Comparison of ENCODE assay signal across 8 mouse cellular contexts in genomic region chrX:20658891-20659406, GRCm38 (mm10). TPM values are rescaled to one million over a fixed set of nuclear protein-coding genes. Genes with fewer than 3 reads are reported as not detected.
DNase-seq lines count a peak whose midpoint lies in the region; ATAC-seq lines count a peak whose summit lies in the region.

No protein-coding gene starts in this region.

- H3K9ac ChIP-seq in embryonic facial prominence, embryonic 12.5 days: peak overlapping the region; percentile 42; the same call in 1 of the 2 replicates
- H3K9ac ChIP-seq in hindbrain, embryonic 15.5 days: peak overlapping the region; percentile 35; the same call in 1 of the 2 replicates
- H3K9ac ChIP-seq in liver, embryonic 16.5 days (ENCODE audit: low read depth, low read length): peak overlapping the region; percentile 71
- peak overlapping the region; percentile 36 for H3K9ac ChIP-seq in stomach, embryonic 14.5 days (replicated peaks; ENCODE audit: low read depth, low read length)

- H3K4me1 ChIP-seq in embryonic facial prominence, embryonic 12.5 days: no peaks in the 10 kb centered on the region
- H3K4me1 ChIP-seq in hindbrain, embryonic 15.5 days (replicated peaks): 0 out of 2 replicates have a peak, but pooled peaks cover 4% of the 10 kb centered on the region
- H3K4me1 ChIP-seq in liver, embryonic 16.5 days (ENCODE audit: control insufficient read depth, low read depth, low read length): no peaks in the 10 kb centered on the region
- no peaks in the 10 kb centered on the region for H3K4me1 ChIP-seq in stomach, embryonic 14.5 days (ENCODE audit: control insufficient read depth, insufficient read depth, low read length)

- 12% methylated on average over 24 of the region's 24 CpGs for WGBS in embryonic facial prominence, embryonic 12.5 days
- WGBS in hindbrain, embryonic 15.5 days: 28% methylated on average over 24 of the region's 24 CpGs
- 16% methylated on average over 24 of the region's 24 CpGs for WGBS in liver, embryonic 16.5 days (ENCODE audit: insufficient replicate concordance)
- WGBS in stomach, embryonic 14.5 days: 20% methylated on average over 24 of the region's 24 CpGs

- peak overlapping the region; percentile 46 for H3K4me3 ChIP-seq in embryonic facial prominence, embryonic 12.5 days
- H3K4me3 ChIP-seq in hindbrain, embryonic 15.5 days: peak overlapping the region; percentile 50
- peak overlapping the region; percentile 66 for H3K4me3 ChIP-seq in liver, embryonic 16.5 days (ENCODE audit: low read depth, low read length)
- peak overlapping the region; percentile 42 for H3K4me3 ChIP-seq in stomach, embryonic 14.5 days (ENCODE audit: low read depth, low read length)

- no peaks in the 10 kb centered on the region for H3K36me3 ChIP-seq in embryonic facial prominence, embryonic 12.5 days
- H3K36me3 ChIP-seq in hindbrain, embryonic 15.5 days: no peaks in the 10 kb centered on the region
- no peaks in the 10 kb centered on the region for H3K36me3 ChIP-seq in liver, embryonic 16.5 days (ENCODE audit: control insufficient read depth, insufficient read depth)
- H3K36me3 ChIP-seq in stomach, embryonic 14.5 days (ENCODE audit: control insufficient read depth, insufficient read depth, low read length): no peaks in the 10 kb centered on the region

- H3K9me3 ChIP-seq in embryonic facial prominence, embryonic 12.5 days: no peaks in the 10 kb centered on the region
- no peaks in the 10 kb centered on the region for H3K9me3 ChIP-seq in hindbrain, embryonic 15.5 days
- no peaks in the 10 kb centered on the region for H3K9me3 ChIP-seq in liver, embryonic 16.5 days (replicated peaks; ENCODE audit: control insufficient read depth, low read length)
- no peaks in the 10 kb centered on the region for H3K9me3 ChIP-seq in stomach, embryonic 14.5 days (ENCODE audit: control insufficient read depth, low read depth, low read length)

- no peak overlapping the region for H3K27ac ChIP-seq in embryonic facial prominence, embryonic 12.5 days
- H3K27ac ChIP-seq in hindbrain, embryonic 15.5 days (replicated peaks): no peak overlapping the region
- peak overlapping the region; percentile 66 for H3K27ac ChIP-seq in liver, embryonic 16.5 days (ENCODE audit: low read length)
- no peak overlapping the region; the same call in 1 of the 2 replicates for H3K27ac ChIP-seq in stomach, embryonic 14.5 days (ENCODE audit: low read length)

- H3K4me2 ChIP-seq in embryonic facial prominence, embryonic 12.5 days (replicated peaks): peak overlapping the region; percentile 65
- peak overlapping the region; percentile 76 for H3K4me2 ChIP-seq in hindbrain, embryonic 15.5 days
- H3K4me2 ChIP-seq in liver, embryonic 16.5 days (ENCODE audit: low read depth, low read length): peak overlapping the region; percentile 75
- H3K4me2 ChIP-seq in stomach, embryonic 14.5 days (replicated peaks; ENCODE audit: low read depth, low read length): peak overlapping the region; percentile 56

- H3K27me3 ChIP-seq in embryonic facial prominence, embryonic 12.5 days: no peaks in the 10 kb centered on the region
- H3K27me3 ChIP-seq in hindbrain, embryonic 15.5 days: no peaks in the 10 kb centered on the region
- H3K27me3 ChIP-seq in liver, embryonic 16.5 days (ENCODE audit: control insufficient read depth, insufficient read depth, low read depth, low read length): no peaks in the 10 kb centered on the region
- H3K27me3 ChIP-seq in stomach, embryonic 14.5 days (ENCODE audit: control insufficient read depth, insufficient read depth, low read length): no peaks in the 10 kb centered on the region

- no peak for ATAC-seq in embryonic facial prominence, embryonic 12.5 days (ENCODE audit: insufficient number of reproducible peaks, insufficient read depth, low FRiP score, low TSS enrichment)
- ATAC-seq in hindbrain, embryonic 15.5 days (ENCODE audit: low FRiP score, low read depth): no peak
- no peak for ATAC-seq in liver, embryonic 16.5 days (ENCODE audit: low read depth)
- no peak for ATAC-seq in stomach, embryonic 14.5 days (ENCODE audit: insufficient number of reproducible peaks, insufficient read depth, low FRiP score, low read depth)

- DNase-seq in 416B (ENCODE audit: low read depth): peak; percentile 67
- peak; percentile 1 for DNase-seq in CD8-positive naive resting alpha-beta T cell, adult 2 months (ENCODE audit: low read depth in 2 of 2, low spot score in 2 of 2)
- DNase-seq in gastrocnemius, postnatal 25 days: no peak
- no peak for DNase-seq in testis, postnatal 14 days (ENCODE audit: low spot score)

RNA-seq across cellular contexts. Expression of gene Uba1, which starts 0.8 kb away (rescaled TPM):
- 249 and 252 TPM in 2 replicates for polyA plus RNA-seq in embryonic facial prominence, embryonic 12.5 days (2016; fragmentation: Nextera tagmentation; extraction: Ambion mirVana)
- polyA plus RNA-seq in hindbrain, embryonic 15.5 days (2015; fragmentation: Nextera tagmentation; extraction: Ambion mirVana): 350 and 364 TPM in 2 replicates
- 95.5 and 99.1 TPM in 2 replicates for polyA plus RNA-seq in liver, embryonic 16.5 days (2015; fragmentation: Nextera tagmentation; extraction: Ambion mirVana)
- polyA plus RNA-seq in stomach, embryonic 14.5 days (2014; fragmentation: Nextera tagmentation; extraction: Ambion mirVana): 169 and 181 TPM in 2 replicates
- total RNA-seq in gastrocnemius, postnatal 25 days (2021): 100 to 1,000 TPM; 134 to 145 TPM

RNA-seq across cellular contexts. Expression of gene Cdk16, which starts 28.8 kb away (rescaled TPM):
- polyA plus RNA-seq in embryonic facial prominence, embryonic 12.5 days (2016; fragmentation: Nextera tagmentation; extraction: Ambion mirVana): 139 and 145 TPM in 2 replicates
- polyA plus RNA-seq in hindbrain, embryonic 15.5 days (2015; fragmentation: Nextera tagmentation; extraction: Ambion mirVana): 159 and 183 TPM in 2 replicates
- 25.1 and 29.1 TPM in 2 replicates for polyA plus RNA-seq in liver, embryonic 16.5 days (2015; fragmentation: Nextera tagmentation; extraction: Ambion mirVana)
- polyA plus RNA-seq in stomach, embryonic 14.5 days (2014; fragmentation: Nextera tagmentation; extraction: Ambion mirVana): 74.2 and 79.8 TPM in 2 replicates
- 100 to 1,000 TPM; 124 to 132 TPM for total RNA-seq in gastrocnemius, postnatal 25 days (2021)

RNA-seq across cellular contexts. Expression of gene Ndufb11, which starts 41.5 kb away (rescaled TPM):
- 207 and 208 TPM in 2 replicates for polyA plus RNA-seq in embryonic facial prominence, embryonic 12.5 days (2016; fragmentation: Nextera tagmentation; extraction: Ambion mirVana)
- 217 and 228 TPM in 2 replicates for polyA plus RNA-seq in hindbrain, embryonic 15.5 days (2015; fragmentation: Nextera tagmentation; extraction: Ambion mirVana)
- 168 TPM in 2 replicates for polyA plus RNA-seq in liver, embryonic 16.5 days (2015; fragmentation: Nextera tagmentation; extraction: Ambion mirVana)
- 251 and 252 TPM in 2 replicates for polyA plus RNA-seq in stomach, embryonic 14.5 days (2014; fragmentation: Nextera tagmentation; extraction: Ambion mirVana)
- total RNA-seq in gastrocnemius, postnatal 25 days (2021): 100 to 1,000 TPM; 429 TPM

RNA-seq across cellular contexts. Expression of gene Rbm10, which starts 41.6 kb away (rescaled TPM):
- 76.5 and 77.7 TPM in 2 replicates for polyA plus RNA-seq in embryonic facial prominence, embryonic 12.5 days (2016; fragmentation: Nextera tagmentation; extraction: Ambion mirVana)
- 57.1 and 57.4 TPM in 2 replicates for polyA plus RNA-seq in hindbrain, embryonic 15.5 days (2015; fragmentation: Nextera tagmentation; extraction: Ambion mirVana)
- polyA plus RNA-seq in liver, embryonic 16.5 days (2015; fragmentation: Nextera tagmentation; extraction: Ambion mirVana): 26.6 and 28.4 TPM in 2 replicates
- polyA plus RNA-seq in stomach, embryonic 14.5 days (2014; fragmentation: Nextera tagmentation; extraction: Ambion mirVana): 51.3 and 54.7 TPM in 2 replicates
- 10 to 100 TPM; 11.4 to 11.8 TPM for total RNA-seq in gastrocnemius, postnatal 25 days (2021)

RNA-seq across cellular contexts. Expression of gene Usp11, which starts 44.8 kb away (rescaled TPM):
- polyA plus RNA-seq in embryonic facial prominence, embryonic 12.5 days (2016; fragmentation: Nextera tagmentation; extraction: Ambion mirVana): 68.4 and 68.6 TPM in 2 replicates
- polyA plus RNA-seq in hindbrain, embryonic 15.5 days (2015; fragmentation: Nextera tagmentation; extraction: Ambion mirVana): 92.1 and 96.5 TPM in 2 replicates
- 5.9 and 6.7 TPM in 2 replicates for polyA plus RNA-seq in liver, embryonic 16.5 days (2015; fragmentation: Nextera tagmentation; extraction: Ambion mirVana)
- polyA plus RNA-seq in stomach, embryonic 14.5 days (2014; fragmentation: Nextera tagmentation; extraction: Ambion mirVana): 34.0 and 38.6 TPM in 2 replicates
- total RNA-seq in gastrocnemius, postnatal 25 days (2021): 1 to 10 TPM; 1.1 to 1.5 TPM

Comparison
In these comparisons a context has a peak if more than half of its experiments do, and no peak if none do; other contexts are left out.
1. DNase-seq: peak in 416B (single experiment) and CD8-positive naive resting alpha-beta T cell, adult 2 months (2 of 2); none in gastrocnemius, postnatal 25 days (single experiment) and testis, postnatal 14 days (single experiment).
2. Peak in every context shown above with its lines, with median percentiles within 50 percentile points of each other: H3K4me2 ChIP-seq, H3K4me3 ChIP-seq and H3K9ac ChIP-seq.